Mouse (Mus musculus) heart, adult 11 months (tissue): Measurements from ENCODE around the gene Cep135.

Experiments used
- DNase-seq: peaks from one replicate; pipeline ENCODE4 v3.0.0; 2022

Gene Cep135

GRCm38 (mm10) chr5:76645091-76645868 lies 56.8 kb downstream of the Cep135 start:
- peak; percentile 73 for DNase-seq

- peak; percentile 10 for DNase-seq
Measured at GRCm38 (mm10) chr5:76649897-76650296, 61.4 kb downstream of the Cep135 start.

- peak; percentile 55 for DNase-seq
Measured at GRCm38 (mm10) chr5:76651151-76651725, 62.7 kb downstream of the Cep135 start.

GRCm38 (mm10) chr5:76656212-76656611 lies 67.7 kb downstream of the Cep135 start, which contains the start of gene C530008M17Rik:
Gene C530008M17Rik (plus strand): TSS chr5:76656512.
- DNase-seq, result no peak

- DNase-seq, result peak; percentile 77
Measured at GRCm38 (mm10) chr5:76657245-76658083, 69.0 kb downstream of the Cep135 start.

- peak; percentile 85 for DNase-seq
Measured at GRCm38 (mm10) chr5:76658084-76658934, 69.8 kb downstream of the Cep135 start.

- peak; percentile 79 for DNase-seq
Measured at GRCm38 (mm10) chr5:76659958-76660635, 71.6 kb downstream of the Cep135 start.

GRCm38 (mm10) chr5:76661310-76661709 lies 72.8 kb downstream of the Cep135 start:
- DNase-seq, result peak; percentile 55

- no peak for DNase-seq
Measured at GRCm38 (mm10) chr5:76664936-76665335, 76.4 kb downstream of the Cep135 start.

- peak; percentile 68 for DNase-seq
Measured at GRCm38 (mm10) chr5:76665421-76665820, 76.9 kb downstream of the Cep135 start.

- peak; percentile 9 for DNase-seq
Measured at GRCm38 (mm10) chr5:76666026-76666756, 77.7 kb downstream of the Cep135 start.

GRCm38 (mm10) chr5:76668118-76668517 lies 79.6 kb downstream of the Cep135 start:
- DNase-seq, result peak; percentile 33

GRCm38 (mm10) chr5:76668547-76668946 lies 80.0 kb downstream of the Cep135 start:
- no peak for DNase-seq

GRCm38 (mm10) chr5:76670183-76670582 lies 81.7 kb downstream of the Cep135 start:
- peak; percentile 34 for DNase-seq

- peak; percentile 70 for DNase-seq
Measured at GRCm38 (mm10) chr5:76674022-76674653, 85.6 kb downstream of the Cep135 start.

- peak; percentile 31 for DNase-seq
Measured at GRCm38 (mm10) chr5:76675369-76675768, 86.9 kb downstream of the Cep135 start.

GRCm38 (mm10) chr5:76680959-76681358 lies 92.5 kb downstream of the Cep135 start:
- no peak for DNase-seq

- DNase-seq, result no peak
Measured at GRCm38 (mm10) chr5:76681895-76682656, 93.6 kb downstream of the Cep135 start.

- DNase-seq, result no peak
Measured at GRCm38 (mm10) chr5:76683455-76683854, 95.0 kb downstream of the Cep135 start.
